Mouse (Mus musculus) kidney, postnatal 0 days (tissue): ENCODE results near the gene Smc6. TPM values are rescaled to one million over a fixed set of nuclear protein-coding genes. Genes with fewer than 3 reads are reported as not detected.

ENCODE experiments used
- ATAC-seq: fragments of 200-750 bp; cut with Nextera tagmentation; replicated peaks from 2 replicates; pipeline ENCODE4 v1.8.0; 2017; ENCODE audit warnings: low read depth, moderate number of reproducible peaks, moderate TSS enrichment, moderate library complexity; ENCODE audit not compliant: low FRiP score
- DNase-seq: peaks from one replicate; pipeline ENCODE4 v3.0.0-alpha.2; 2016; ENCODE audit warnings: low spot score
- H3K27ac ChIP-seq: fragments of 300-500 bp; sonication (generic); 2 replicates; pipeline ENCODE4 v1.5.1; 2014; ENCODE audit warnings: mild to moderate bottlenecking
- H3K27me3 ChIP-seq: fragments of 300-500 bp; sonication (generic); 2 replicates; pipeline ENCODE4 v1.6.1; 2014; ENCODE audit warnings: low read length, mixed read lengths; ENCODE audit not compliant: insufficient read depth
- H3K36me3 ChIP-seq: fragments of 300-500 bp; sonication (generic); 2 replicates; pipeline ENCODE4 v1.6.1; 2014; ENCODE audit warnings: low read length, mixed read lengths; ENCODE audit not compliant: insufficient read depth
- H3K4me1 ChIP-seq: fragments of 300-500 bp; sonication (generic); replicated peaks from 2 replicates; pipeline ENCODE4 v1.6.1; 2014; ENCODE audit warnings: antibody characterized with exemption, low read length, mixed read lengths; ENCODE audit not compliant: insufficient read depth
- H3K4me2 ChIP-seq: fragments of 300-500 bp; sonication (generic); 2 replicates; pipeline ENCODE4 v1.6.1; 2014; ENCODE audit warnings: mild to moderate bottlenecking, low read length, moderate library complexity, mixed read lengths
- H3K4me3 ChIP-seq: fragments of 300-500 bp; sonication (generic); replicated peaks from 2 replicates; pipeline ENCODE4 v1.5.1; 2014; ENCODE audit warnings: low read depth, low read length
- H3K9ac ChIP-seq: fragments of 300-500 bp; sonication (generic); 2 replicates; pipeline ENCODE4 v1.6.1; 2014; ENCODE audit warnings: low read depth, low read length
- H3K9me3 ChIP-seq: fragments of 300-500 bp; sonication (generic); replicated peaks from 2 replicates; pipeline ENCODE4 v1.6.1; 2016; ENCODE audit warnings: low read length, inconsistent platforms, mixed read lengths
- CTCF ChIP-seq: IDR thresholded peaks from 2 replicates; pipeline ENCODE4 v1.5.1; 2016; ENCODE audit warnings: antibody characterized with exemption, low read depth, mild to moderate bottlenecking, moderate library complexity
- WGBS: fragments of 180-500 bp; shearing (Covaris S2); extraction: QIAGEN DNeasy Blood & Tissue Kit; methylation state at CpG from one replicate; pipeline ENCODE4 v1.1.7; 2014; 5-methylcytosine and 5-hydroxymethylcytosine counted together
- polyA plus RNA-seq: library from polyadenylated mRNA; unstranded; fragments of >200 nt; fragmentation: Nextera tagmentation; extraction: Ambion mirVana; gene quantifications from 2 replicates; pipeline ENCODE4 v1.2.1, GENCODE M21; 2015

Smc6 gene
- polyA plus RNA-seq, 1 experiment from 2014 or later = 126 TPM

DNA sequence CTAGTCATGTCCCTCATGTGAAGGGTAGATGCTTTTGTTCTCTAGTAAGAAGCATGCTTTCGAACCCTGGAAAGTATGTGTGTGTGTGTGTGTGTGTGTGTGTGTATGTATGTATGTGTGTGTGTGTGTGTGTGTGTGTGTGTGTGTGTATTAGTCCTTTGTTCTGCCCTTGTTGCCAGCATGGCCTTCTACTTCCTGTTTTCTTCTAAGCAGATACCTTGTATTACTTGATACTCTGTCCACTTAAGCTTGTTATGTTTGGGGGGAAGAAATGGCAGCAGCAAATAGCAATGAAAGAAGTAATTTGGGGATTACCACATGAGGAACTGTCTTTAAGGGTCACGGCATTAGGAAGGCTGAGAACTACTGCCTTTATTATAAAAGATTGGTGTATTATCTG, 10.9 kb downstream of the Smc6 start:
- peaks cover 32% of the 10 kb centered on the region; the same call in 1 of the 2 replicates for H3K36me3 ChIP-seq
- DNase-seq = no peak
- no peaks in the 10 kb centered on the region for H3K27me3 ChIP-seq
- H3K4me1 ChIP-seq = no peaks in the 10 kb centered on the region
- no peak overlapping the region for H3K27ac ChIP-seq
- TF ChIP-seq CTCF = no peak
- H3K4me2 ChIP-seq = no peak overlapping the region
- no peak for ATAC-seq
- no peak overlapping the region for H3K4me3 ChIP-seq
- no peaks in the 10 kb centered on the region for H3K9me3 ChIP-seq
- H3K9ac ChIP-seq = no peak overlapping the region
- WGBS = 88% methylated on average over 2 of the region's 2 CpGs

DNA sequence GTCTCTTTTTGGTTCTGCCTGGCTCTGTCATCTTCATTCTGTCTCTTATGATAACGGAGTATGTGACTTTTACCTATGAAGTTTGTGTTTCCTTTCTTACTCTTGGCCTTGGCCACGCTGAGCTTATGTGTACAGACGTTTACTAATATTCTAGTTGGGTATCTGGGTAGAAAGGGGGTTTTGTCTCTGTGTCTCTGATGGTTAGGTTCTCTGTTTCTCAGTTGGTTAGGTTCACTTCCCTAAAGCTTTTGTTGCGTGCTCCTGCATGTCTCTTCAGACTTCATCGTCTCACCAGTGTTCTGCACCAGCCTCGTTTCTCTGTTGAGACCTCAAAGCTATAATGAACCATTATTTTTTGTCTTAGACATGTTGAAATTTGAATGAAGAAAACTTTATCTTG, 11.5 kb downstream of the Smc6 start:
- no peak for TF ChIP-seq CTCF
- no peak overlapping the region for H3K9ac ChIP-seq
- no peaks in the 10 kb centered on the region for H3K9me3 ChIP-seq
- WGBS = 90% methylated on average over 6 of the region's 6 CpGs
- no peaks in the 10 kb centered on the region for H3K27me3 ChIP-seq
- no peak for ATAC-seq
- no peaks in the 10 kb centered on the region for H3K4me1 ChIP-seq
- no peak overlapping the region for H3K4me2 ChIP-seq
- no peak overlapping the region for H3K27ac ChIP-seq
- H3K36me3 ChIP-seq = peaks cover 34% of the 10 kb centered on the region; the same call in 1 of the 2 replicates
- no peak overlapping the region for H3K4me3 ChIP-seq
- no peak for DNase-seq

DNA sequence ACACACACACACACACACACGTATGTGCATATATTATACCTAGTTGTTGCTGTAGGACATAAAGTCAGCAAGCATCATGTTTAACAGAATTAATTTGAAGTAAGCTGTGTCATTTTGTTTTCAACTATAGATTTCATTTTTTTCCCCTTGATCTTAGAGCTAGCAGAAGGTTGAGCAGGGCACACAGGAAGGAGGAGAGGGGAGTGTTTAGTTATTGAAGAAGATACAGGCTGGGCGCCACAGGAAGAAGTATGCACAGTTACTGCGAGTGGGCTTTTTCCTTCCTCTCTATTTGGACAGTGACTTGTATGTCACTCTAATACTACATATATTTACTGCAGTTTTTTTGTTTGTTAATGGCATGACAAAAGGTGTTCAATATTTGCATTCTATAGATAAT, 14.2 kb downstream of the Smc6 start:
- Histone ChIP-seq H3K36me3 (peaks cover 33% of the 10 kb centered on the region), H3K9me3 (no peaks in the 10 kb centered on the region), H3K4me3 (no peak overlapping the region), H3K9ac (no peak overlapping the region), H3K27me3 (no peaks in the 10 kb centered on the region), H3K4me2 (no peak overlapping the region), H3K27ac (no peak overlapping the region), H3K4me1 (no peaks in the 10 kb centered on the region)
- DNase-seq (no peak), ATAC-seq (no peak)
- WGBS = 90% methylated on average over 3 of the region's 3 CpGs
- no peak for TF ChIP-seq CTCF

DNA sequence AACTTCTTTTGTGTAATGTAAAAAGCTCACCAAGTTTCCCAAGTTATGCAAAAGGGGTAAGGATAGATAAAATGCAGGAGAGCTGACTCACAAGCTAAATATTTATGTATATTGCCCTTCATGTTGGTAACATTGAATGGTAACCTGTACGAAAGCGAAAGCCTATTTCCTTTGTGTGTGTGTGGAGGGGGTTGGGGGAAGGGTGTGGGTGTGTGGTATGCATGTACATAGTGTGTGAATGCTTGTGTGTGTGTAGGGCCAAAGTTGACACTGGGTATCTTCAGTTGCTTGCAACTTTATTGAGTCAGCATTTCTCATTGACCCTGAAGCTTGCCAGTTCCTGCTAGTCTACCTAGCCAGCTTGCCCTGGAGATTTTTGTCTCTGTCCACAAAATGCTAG, 15.9 kb downstream of the Smc6 start:
- ATAC-seq = no peak
- Histone ChIP-seq H3K27ac (no peak overlapping the region), H3K9me3 (no peaks in the 10 kb centered on the region), H3K4me3 (no peak overlapping the region), H3K36me3 (peaks cover 42% of the 10 kb centered on the region), H3K4me2 (no peak overlapping the region), H3K9ac (no peak overlapping the region), H3K4me1 (no peaks in the 10 kb centered on the region), H3K27me3 (no peaks in the 10 kb centered on the region)
- no peak for DNase-seq
- WGBS = 94% methylated on average over 2 of the region's 2 CpGs
- TF ChIP-seq CTCF = no peak

DNA sequence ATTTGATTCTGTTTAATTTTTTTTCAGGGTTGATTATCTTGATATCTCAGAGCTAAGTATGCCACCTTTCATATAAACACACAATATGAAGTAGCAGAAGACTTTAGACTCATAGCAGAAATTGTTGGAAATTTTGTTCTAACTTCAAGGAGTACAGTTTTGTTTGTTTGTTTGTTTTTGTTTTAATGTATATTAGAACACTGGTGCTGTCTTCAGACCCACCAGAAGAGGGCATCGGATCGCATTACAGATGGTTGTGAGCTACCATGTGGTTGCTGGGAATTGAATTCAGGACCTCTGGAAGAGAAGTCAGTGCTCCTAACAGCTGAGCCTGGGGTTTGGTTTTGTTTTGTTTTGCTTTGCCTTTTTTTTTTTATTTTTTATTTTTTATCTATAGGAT, 20.7 kb downstream of the Smc6 start:
- no peak overlapping the region for H3K4me3 ChIP-seq
- no peak for DNase-seq
- peak; percentile 32 for TF ChIP-seq CTCF
- 96% methylated on average over 2 of the region's 2 CpGs for WGBS
- H3K36me3 ChIP-seq = peaks cover 35% of the 10 kb centered on the region
- no peak overlapping the region for H3K9ac ChIP-seq
- H3K27me3 ChIP-seq = no peaks in the 10 kb centered on the region
- no peaks in the 10 kb centered on the region for H3K9me3 ChIP-seq
- ATAC-seq = no peak
- H3K4me1 ChIP-seq = no peaks in the 10 kb centered on the region
- no peak overlapping the region for H3K27ac ChIP-seq
- H3K4me2 ChIP-seq = no peak overlapping the region

DNA sequence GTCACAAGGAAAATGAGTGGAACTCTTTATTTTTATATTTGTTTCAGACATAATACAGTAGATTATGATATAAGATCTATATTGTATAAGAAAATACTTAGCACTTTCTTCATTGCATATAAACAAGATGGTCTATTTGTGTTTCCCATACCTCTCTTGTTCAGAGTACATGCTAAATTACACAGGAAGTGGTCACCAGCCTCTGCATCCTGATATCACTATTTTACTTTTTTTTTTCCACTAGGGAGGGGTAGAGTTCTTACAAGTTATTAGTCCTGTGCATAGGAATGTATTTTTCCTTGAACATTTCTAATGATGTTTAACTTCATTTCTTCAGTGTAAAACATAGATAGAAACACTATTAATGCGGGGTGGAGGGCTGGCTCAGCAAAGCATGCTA, 35.2 kb downstream of the Smc6 start:
- ATAC-seq = no peak
- Histone ChIP-seq H3K36me3 (peaks cover 28% of the 10 kb centered on the region), H3K4me1 (no peaks in the 10 kb centered on the region), H3K9ac (no peak overlapping the region), H3K27ac (no peak overlapping the region), H3K9me3 (no peaks in the 10 kb centered on the region), H3K4me2 (no peak overlapping the region), H3K4me3 (no peak overlapping the region), H3K27me3 (no peaks in the 10 kb centered on the region)
- 94% methylated on average over 1 of the region's 1 CpGs for WGBS
- no peak for DNase-seq
- TF ChIP-seq CTCF = no peak
